In the genomic region with DNA sequence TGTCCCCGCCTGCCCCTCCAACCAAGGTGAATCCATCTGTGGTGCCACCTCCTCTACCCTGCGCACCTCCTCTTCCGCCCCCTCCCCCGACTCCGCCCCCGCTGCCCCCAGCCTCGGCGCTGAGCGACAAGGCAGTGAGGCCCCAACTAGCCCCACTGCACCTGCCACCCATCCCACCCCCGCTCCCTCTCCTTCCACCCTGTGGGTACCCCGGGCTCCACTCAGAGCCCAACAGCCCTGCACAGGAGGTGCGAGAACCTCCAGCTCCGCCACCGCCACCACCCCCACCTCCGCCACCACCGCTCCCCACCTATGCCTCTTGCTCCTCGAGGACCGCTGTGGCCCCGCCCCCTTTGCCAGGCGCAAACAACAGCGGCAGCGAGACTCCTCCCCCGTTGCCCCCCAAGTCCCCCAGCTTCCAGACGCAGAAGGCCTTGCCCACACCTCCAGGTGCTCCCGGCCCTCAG, we compare ENCODE assay signal across 8 mouse cellular contexts. TPM values are rescaled to one million over a fixed set of nuclear protein-coding genes. Genes with fewer than 3 reads are reported as not detected.
A peak's percentile ranks its signal among the peaks of the same experiment; 100 is the strongest.
DNase-seq lines count a peak whose midpoint lies in the region; ATAC-seq lines count a peak whose summit lies in the region.

No protein-coding gene starts in this region.

- no peaks in the 10 kb centered on the region for H3K27me3 ChIP-seq in hindbrain, embryonic 15.5 days
- H3K27me3 ChIP-seq in midbrain, embryonic 15.5 days (replicated peaks), result no peaks in the 10 kb centered on the region

- ATAC-seq in hindbrain, embryonic 15.5 days (ENCODE audit: low FRiP score, low read depth), result peak; percentile 35
- ATAC-seq in midbrain, embryonic 15.5 days (replicated peaks), result peak; percentile 45; the same call in 1 of the 2 replicates
- no peak for ATAC-seq in granulocyte monocyte progenitor cell, adult 5-6 weeks (replicated peaks; ENCODE audit: poor library complexity, severe bottlenecking)
- no peak for ATAC-seq in megakaryocyte progenitor cell, adult 5-6 weeks (replicated peaks; ENCODE audit: poor library complexity)

- peaks cover 9% of the 10 kb centered on the region for H3K4me1 ChIP-seq in hindbrain, embryonic 15.5 days (replicated peaks)
- H3K4me1 ChIP-seq in midbrain, embryonic 15.5 days, result peaks cover 11% of the 10 kb centered on the region; the same call in 1 of the 2 replicates

- H3K9ac ChIP-seq in hindbrain, embryonic 15.5 days, result no peak overlapping the region
- no peak overlapping the region for H3K9ac ChIP-seq in midbrain, embryonic 15.5 days

- no peaks in the 10 kb centered on the region for H3K9me3 ChIP-seq in hindbrain, embryonic 15.5 days
- no peaks in the 10 kb centered on the region for H3K9me3 ChIP-seq in midbrain, embryonic 15.5 days

- peak overlapping the region; percentile 24 for H3K4me3 ChIP-seq in hindbrain, embryonic 15.5 days
- peak overlapping the region; percentile 11 for H3K4me3 ChIP-seq in midbrain, embryonic 15.5 days

- WGBS in hindbrain, embryonic 15.5 days, result 8% methylated on average over 21 of the region's 25 CpGs
- WGBS in midbrain, embryonic 15.5 days, result 5% methylated on average over 25 of the region's 25 CpGs

- H3K36me3 ChIP-seq in hindbrain, embryonic 15.5 days, result no peaks in the 10 kb centered on the region
- no peaks in the 10 kb centered on the region for H3K36me3 ChIP-seq in midbrain, embryonic 15.5 days (replicated peaks)

- peak overlapping the region; percentile 53 for H3K4me2 ChIP-seq in hindbrain, embryonic 15.5 days
- H3K4me2 ChIP-seq in midbrain, embryonic 15.5 days, result peak overlapping the region; percentile 45

- no peak overlapping the region for H3K27ac ChIP-seq in hindbrain, embryonic 15.5 days (replicated peaks)
- H3K27ac ChIP-seq in midbrain, embryonic 15.5 days, result no peak overlapping the region

- DNase-seq in adrenal gland, postnatal 36 days, result peak; percentile 20 to 58
- DNase-seq in adrenal gland, postnatal 4 days (ENCODE audit: low spot score in 2 of 2), result no peak
- peak; percentile 29 for DNase-seq in ES-CJ7 (ENCODE audit: low read depth, low spot score)
- no peak for DNase-seq in right cerebral cortex, postnatal 14 days

RNA-seq across cellular contexts. Expression of a gene that starts 56.1 kb away (rescaled TPM):
- total RNA-seq in adrenal gland, postnatal 36 days (2021), result 1 to 10 TPM in 1 of 2 experiments, under 1 TPM in 1; 0.99 to 1.4 TPM
- 1 to 10 TPM; 2.7 to 4.3 TPM for total RNA-seq in adrenal gland, postnatal 4 days (2021)
- polyA plus RNA-seq in hindbrain, embryonic 15.5 days (2015; fragmentation: Nextera tagmentation; extraction: Ambion mirVana), result 2.4 and 3.2 TPM in 2 replicates
- 4.2 and 4.3 TPM in 2 replicates for polyA plus RNA-seq in midbrain, embryonic 15.5 days (2015; fragmentation: Nextera tagmentation; extraction: Ambion mirVana)
- total RNA-seq in granulocyte monocyte progenitor cell, adult 5-6 weeks (2014; fragmentation: Nextera tagmentation), result not detected in 2 replicates
- not detected in 2 replicates for total RNA-seq in granulocyte monocyte progenitor cell, adult 5-6 weeks (2017)
- total RNA-seq in megakaryocyte progenitor cell, adult 5-6 weeks (2015), result not detected in 2 replicates
- not detected in 2 replicates for total RNA-seq in megakaryocyte progenitor cell, adult 5-6 weeks (2017)

Comparison
In these comparisons a context has a peak if more than half of its experiments do, and no peak if none do; other contexts are left out.
1. DNase-seq: peak in adrenal gland, postnatal 36 days (2 of 2) and ES-CJ7 (single experiment); none in adrenal gland, postnatal 4 days (0 of 2) and right cerebral cortex, postnatal 14 days (single experiment).
2. ATAC-seq: peak in hindbrain, embryonic 15.5 days (single experiment) and midbrain, embryonic 15.5 days (single experiment); none in granulocyte monocyte progenitor cell, adult 5-6 weeks (single experiment) and megakaryocyte progenitor cell, adult 5-6 weeks (single experiment).